Mouse (Mus musculus) midbrain, postnatal 0 days (tissue): ENCODE measurements at regions not wholly inside any gene's neighbourhood (a gene's known extent, or its start where the extent isn't known, plus 50 kb on each side); places are given as distances from the start of the nearest gene placed in this dataset.

ENCODE experiments used
- ATAC-seq: fragments of 200-750 bp; cut with Nextera tagmentation; 2 replicates; pipeline ENCODE4 v1.8.0; 2017; ENCODE audit warnings: moderate number of reproducible peaks, mild to moderate bottlenecking, moderate TSS enrichment, moderate library complexity; ENCODE audit not compliant: low FRiP score
- DNase-seq: peaks from one replicate; pipeline ENCODE4 v3.0.0-alpha.2; 2015; ENCODE audit warnings: low spot score
- H3K27ac ChIP-seq: fragments of 300-500 bp; sonication (generic); 2 replicates; pipeline ENCODE4 v1.5.1; 2014; ENCODE audit warnings: low read depth, mild to moderate bottlenecking, low read length, mixed read lengths
- H3K27me3 ChIP-seq: fragments of 300-500 bp; sonication (generic); 2 replicates; pipeline ENCODE4 v1.6.1; 2014; ENCODE audit warnings: low read length, control low read depth, mixed read lengths; ENCODE audit not compliant: insufficient read depth
- H3K36me3 ChIP-seq: fragments of 300-500 bp; sonication (generic); 2 replicates; pipeline ENCODE4 v1.6.1; 2014; ENCODE audit warnings: low read length, control low read depth, mixed read lengths; ENCODE audit not compliant: insufficient read depth
- H3K4me1 ChIP-seq: fragments of 300-500 bp; sonication (generic); 2 replicates; pipeline ENCODE4 v1.6.1; 2014; ENCODE audit warnings: mild to moderate bottlenecking, control low read depth, antibody characterized with exemption, low read length, mixed read lengths; ENCODE audit not compliant: insufficient read depth
- H3K4me2 ChIP-seq: fragments of 300-500 bp; sonication (generic); 2 replicates; pipeline ENCODE4 v1.6.1; 2014; ENCODE audit warnings: low read depth, mild to moderate bottlenecking, low read length, mixed read lengths; ENCODE audit not compliant: poor library complexity, severe bottlenecking
- H3K4me3 ChIP-seq: fragments of 300-500 bp; sonication (generic); 2 replicates; pipeline ENCODE4 v1.5.1; 2014; ENCODE audit warnings: low read depth, mild to moderate bottlenecking, low read length, moderate library complexity
- H3K9ac ChIP-seq: fragments of 300-500 bp; sonication (generic); replicated peaks from 2 replicates; pipeline ENCODE4 v1.6.1; 2014; ENCODE audit warnings: mild to moderate bottlenecking, low read length, moderate library complexity, mixed read lengths; ENCODE audit not compliant: poor library complexity, severe bottlenecking
- H3K9me3 ChIP-seq: fragments of 300-500 bp; sonication (generic); 2 replicates; pipeline ENCODE4 v1.6.1; 2016; ENCODE audit warnings: low read length, control low read depth
- CTCF ChIP-seq: IDR thresholded peaks from 2 replicates; pipeline ENCODE4 v1.5.1; 2016; ENCODE audit warnings: antibody characterized with exemption, mild to moderate bottlenecking
- WGBS: fragments of 180-500 bp; shearing (Covaris S2); extraction: QIAGEN DNeasy Blood & Tissue Kit; methylation state at CpG from one replicate; pipeline ENCODE4 v1.1.7; 2014; 5-methylcytosine and 5-hydroxymethylcytosine counted together

GRCm38 (mm10) chr4:10397249-10397648 lies 477.0 kb upstream of the 2610301B20Rik start:
- DNase-seq: no peak
- Histone ChIP-seq H3K9me3 (no peaks in the 10 kb centered on the region), H3K4me3 (no peak overlapping the region), H3K36me3 (no peaks in the 10 kb centered on the region), H3K4me1 (no peaks in the 10 kb centered on the region), H3K27me3 (no peaks in the 10 kb centered on the region), H3K27ac (no peak overlapping the region), H3K9ac (no peak overlapping the region), H3K4me2 (no peak overlapping the region)
- TF ChIP-seq CTCF: no peak
- ATAC-seq: no peak

- Histone ChIP-seq H3K4me1 (no peaks in the 10 kb centered on the region), H3K27ac (no peak overlapping the region), H3K36me3 (no peaks in the 10 kb centered on the region), H3K9me3 (no peaks in the 10 kb centered on the region), H3K4me2 (no peak overlapping the region), H3K4me3 (no peak overlapping the region), H3K9ac (no peak overlapping the region), H3K27me3 (no peaks in the 10 kb centered on the region)
- 87% methylated on average over 2 of the region's 2 CpGs for WGBS
- TF ChIP-seq CTCF: no peak
- ATAC-seq (no peak), DNase-seq (no peak)
Observed at GRCm38 (mm10) chr4:10398075-10398474, 476.2 kb upstream of the 2610301B20Rik start.

GRCm38 (mm10) chr4:10399649-10400048 lies 474.6 kb upstream of the 2610301B20Rik start:
- 38% methylated on average over 1 of the region's 1 CpGs for WGBS
- no peaks in the 10 kb centered on the region for H3K36me3 ChIP-seq
- no peaks in the 10 kb centered on the region for H3K9me3 ChIP-seq
- no peak overlapping the region for H3K4me2 ChIP-seq
- no peak overlapping the region for H3K27ac ChIP-seq
- H3K27me3 ChIP-seq: no peaks in the 10 kb centered on the region
- DNase-seq: no peak
- H3K4me1 ChIP-seq: no peaks in the 10 kb centered on the region
- TF ChIP-seq CTCF: no peak
- ATAC-seq: no peak
- no peak overlapping the region for H3K9ac ChIP-seq
- H3K4me3 ChIP-seq: no peak overlapping the region

- Histone ChIP-seq H3K9me3 (no peaks in the 10 kb centered on the region), H3K27me3 (no peaks in the 10 kb centered on the region), H3K4me2 (no peak overlapping the region), H3K36me3 (no peaks in the 10 kb centered on the region), H3K27ac (no peak overlapping the region), H3K4me1 (no peaks in the 10 kb centered on the region), H3K9ac (no peak overlapping the region), H3K4me3 (no peak overlapping the region)
- ATAC-seq: no peak
- DNase-seq: no peak
- no peak for TF ChIP-seq CTCF
Observed at GRCm38 (mm10) chr4:10402928-10403327, 471.4 kb upstream of the 2610301B20Rik start.

- WGBS: 58% methylated on average over 5 of the region's 5 CpGs
- Histone ChIP-seq H3K4me1 (no peaks in the 10 kb centered on the region), H3K9me3 (no peaks in the 10 kb centered on the region), H3K9ac (no peak overlapping the region), H3K36me3 (no peaks in the 10 kb centered on the region), H3K4me3 (no peak overlapping the region), H3K4me2 (no peak overlapping the region), H3K27ac (no peak overlapping the region), H3K27me3 (no peaks in the 10 kb centered on the region)
- TF ChIP-seq CTCF: no peak
- ATAC-seq (no peak), DNase-seq (no peak)
Observed at GRCm38 (mm10) chr4:10404438-10404837, 469.9 kb upstream of the 2610301B20Rik start.

- no peak overlapping the region for H3K4me3 ChIP-seq
- H3K4me1 ChIP-seq: no peaks in the 10 kb centered on the region
- WGBS: 72% methylated on average over 2 of the region's 2 CpGs
- no peak overlapping the region for H3K4me2 ChIP-seq
- H3K27me3 ChIP-seq: no peaks in the 10 kb centered on the region
- H3K9ac ChIP-seq: no peak overlapping the region
- H3K9me3 ChIP-seq: no peaks in the 10 kb centered on the region
- ATAC-seq (no peak), DNase-seq (no peak)
- no peak overlapping the region for H3K27ac ChIP-seq
- H3K36me3 ChIP-seq: no peaks in the 10 kb centered on the region
- no peak for TF ChIP-seq CTCF
Observed at GRCm38 (mm10) chr4:10405102-10405501, 469.2 kb upstream of the 2610301B20Rik start.

DNA sequence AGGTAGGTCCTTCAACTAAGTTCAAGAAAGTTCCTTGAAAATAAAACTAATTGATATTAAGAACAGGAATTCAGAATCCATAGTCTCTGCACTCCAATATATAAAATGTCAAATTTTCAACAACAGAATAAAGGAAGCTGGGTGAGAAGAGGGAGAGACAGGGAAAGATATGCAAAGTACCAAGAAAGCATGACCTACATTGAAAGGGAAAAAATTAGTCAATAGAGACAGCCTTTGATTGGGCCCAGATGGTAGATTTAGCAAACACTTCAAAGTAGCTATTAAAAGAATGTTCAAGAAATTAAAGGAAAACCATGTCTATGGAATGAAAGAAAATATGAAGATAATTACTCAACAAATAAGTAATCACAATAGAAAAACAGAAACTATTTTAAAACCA lies 460.0 kb upstream of the 2610301B20Rik start:
- Histone ChIP-seq H3K9me3 (no peaks in the 10 kb centered on the region), H3K4me2 (no peak overlapping the region), H3K36me3 (no peaks in the 10 kb centered on the region), H3K27me3 (no peaks in the 10 kb centered on the region), H3K4me3 (no peak overlapping the region), H3K4me1 (no peaks in the 10 kb centered on the region), H3K9ac (no peak overlapping the region), H3K27ac (no peak overlapping the region)
- ATAC-seq (no peak), DNase-seq (no peak)
- no peak for TF ChIP-seq CTCF
